Mouse (Mus musculus): ENCODE results near the gene Akr1e1. TPM values are rescaled to one million over a fixed set of nuclear protein-coding genes. Genes with fewer than 3 reads are reported as not detected.
A peak's percentile ranks its signal among the peaks of the same experiment; 100 is the strongest.
"Not testable (repeated sequence)": the region's sequence is repeated elsewhere in the genome, so short reads cannot be mapped to it uniquely, and the experiment has no call there.

Gene Akr1e1
- polyA plus RNA-seq, 1 experiment from 2014 or later: 24.7 TPM

- Histone ChIP-seq H3K9ac (replicated peaks) (peak overlapping the region; percentile 68), H3K27ac (ENCODE audit: low read depth) (peak overlapping the region; percentile 82), H3K4me2 (ENCODE audit: low read depth, low read length) (peak overlapping the region; percentile 69), H3K36me3 (replicated peaks; ENCODE audit: insufficient read depth, low read length) (no peaks in the 10 kb centered on the region), H3K4me1 (ENCODE audit: insufficient read depth) (no peaks in the 10 kb centered on the region), H3K9me3 (ENCODE audit: low read length) (no peaks in the 10 kb centered on the region), H3K27me3 (ENCODE audit: insufficient read depth, low read length) (no peaks in the 10 kb centered on the region), H3K4me3 (ENCODE audit: low read depth, low read length) (peak overlapping the region; percentile 61)
- ATAC-seq (peak; percentile 26), DNase-seq (no peak)
- WGBS (ENCODE audit: insufficient replicate concordance): 25% methylated on average over 9 of the region's 9 CpGs
- TF ChIP-seq CTCF (IDR thresholded peaks at IDR 0.05; ENCODE audit: low read depth) (no peak), EP300 (IDR thresholded peaks at IDR 0.05; ENCODE audit: low read depth) (no peak)
Observed at GRCm38 (mm10) chr13:4608530-4608929, 444 bp downstream of the Akr1e1 start.

- H3K4me1 ChIP-seq (ENCODE audit: insufficient read depth): no peaks in the 10 kb centered on the region
- TF ChIP-seq CTCF (IDR thresholded peaks at IDR 0.05; ENCODE audit: low read depth): no peak
- TF ChIP-seq EP300 (IDR thresholded peaks at IDR 0.05; ENCODE audit: low read depth): no peak
- no peaks in the 10 kb centered on the region for H3K27me3 ChIP-seq (ENCODE audit: insufficient read depth, low read length)
- H3K9me3 ChIP-seq (ENCODE audit: low read length): no peaks in the 10 kb centered on the region
- no peaks in the 10 kb centered on the region for H3K36me3 ChIP-seq (replicated peaks; ENCODE audit: insufficient read depth, low read length)
- H3K9ac ChIP-seq (replicated peaks): no peak overlapping the region
- no peak overlapping the region for H3K4me2 ChIP-seq (ENCODE audit: low read depth, low read length)
- 75% methylated on average over 4 of the region's 4 CpGs for WGBS (ENCODE audit: insufficient replicate concordance)
- no peak for DNase-seq
- H3K4me3 ChIP-seq (ENCODE audit: low read depth, low read length): no peak overlapping the region
- H3K27ac ChIP-seq (ENCODE audit: low read depth): no peak overlapping the region
- no peak for ATAC-seq
Observed at GRCm38 (mm10) chr13:4606821-4607220, 2.2 kb downstream of the Akr1e1 start.

- H3K4me3 ChIP-seq (ENCODE audit: low read depth, low read length); DNase-seq; H3K9me3 ChIP-seq (ENCODE audit: low read length); H3K27ac ChIP-seq (ENCODE audit: low read depth); H3K36me3 ChIP-seq (replicated peaks; ENCODE audit: insufficient read depth, low read length); H3K27me3 ChIP-seq (ENCODE audit: insufficient read depth, low read length); H3K4me2 ChIP-seq (ENCODE audit: low read depth, low read length); ATAC-seq; H3K9ac ChIP-seq (replicated peaks); H3K4me1 ChIP-seq (ENCODE audit: insufficient read depth): not testable (repeated sequence)
- 77% methylated on average over 3 of the region's 3 CpGs for WGBS (ENCODE audit: insufficient replicate concordance)
Observed at GRCm38 (mm10) chr13:4603431-4603830, 5.5 kb downstream of the Akr1e1 start.

GRCm38 (mm10) chr13:4576921-4577320, 32.1 kb downstream of the Akr1e1 start:
- Histone ChIP-seq H3K36me3 (replicated peaks; ENCODE audit: insufficient read depth, low read length) (no peaks in the 10 kb centered on the region), H3K4me2 (ENCODE audit: low read depth, low read length) (no peak overlapping the region), H3K27me3 (ENCODE audit: insufficient read depth, low read length) (no peaks in the 10 kb centered on the region), H3K9me3 (ENCODE audit: low read length) (no peaks in the 10 kb centered on the region), H3K9ac (replicated peaks) (no peak overlapping the region), H3K27ac (ENCODE audit: low read depth) (no peak overlapping the region), H3K4me1 (ENCODE audit: insufficient read depth) (no peaks in the 10 kb centered on the region), H3K4me3 (ENCODE audit: low read depth, low read length) (no peak overlapping the region)
- ATAC-seq (no peak), DNase-seq (no peak)
- 75% methylated on average over 1 of the region's 1 CpGs for WGBS (ENCODE audit: insufficient replicate concordance)
- TF ChIP-seq CTCF (IDR thresholded peaks at IDR 0.05; ENCODE audit: low read depth) (no peak), EP300 (IDR thresholded peaks at IDR 0.05; ENCODE audit: low read depth) (no peak)

GRCm38 (mm10) chr13:4573871-4574270, 35.1 kb downstream of the Akr1e1 start, which contains the start of gene Akr1c21:
Gene Akr1c21 (plus strand): TSS chr13:4574075.
- Histone ChIP-seq H3K9ac (replicated peaks) (no peak within 1 kb of the TSS), H3K27ac (ENCODE audit: low read depth) (no peak within 1 kb of the TSS), H3K4me3 (ENCODE audit: low read depth, low read length) (no peak within 1 kb of the TSS), H3K36me3 (replicated peaks; ENCODE audit: insufficient read depth, low read length) (no peaks in the 10 kb centered on the region), H3K4me2 (ENCODE audit: low read depth, low read length) (no peak within 1 kb of the TSS), H3K9me3 (ENCODE audit: low read length) (no peaks in the 10 kb centered on the region), H3K4me1 (ENCODE audit: insufficient read depth) (no peaks in the 10 kb centered on the region), H3K27me3 (ENCODE audit: insufficient read depth, low read length) (no peaks in the 10 kb centered on the region)
- TF ChIP-seq CTCF (IDR thresholded peaks at IDR 0.05; ENCODE audit: low read depth): no peak
- TF ChIP-seq EP300 (IDR thresholded peaks at IDR 0.05; ENCODE audit: low read depth): no peak
- ATAC-seq (no peak), DNase-seq (no peak)
- WGBS (ENCODE audit: insufficient replicate concordance): 61% methylated on average over 1 of the region's 1 CpGs

GRCm38 (mm10) chr13:4565996-4566395, 43.0 kb downstream of the Akr1e1 start:
- H3K4me2 ChIP-seq (ENCODE audit: low read depth, low read length): no peak overlapping the region
- TF ChIP-seq EP300 (IDR thresholded peaks at IDR 0.05; ENCODE audit: low read depth): no peak
- no peak for TF ChIP-seq CTCF (IDR thresholded peaks at IDR 0.05; ENCODE audit: low read depth)
- ATAC-seq (no peak), DNase-seq (no peak)
- H3K4me3 ChIP-seq (ENCODE audit: low read depth, low read length): no peak overlapping the region
- no peak overlapping the region for H3K9ac ChIP-seq (replicated peaks)
- no peaks in the 10 kb centered on the region for H3K9me3 ChIP-seq (ENCODE audit: low read length)
- H3K27ac ChIP-seq (ENCODE audit: low read depth): no peak overlapping the region
- H3K27me3 ChIP-seq (ENCODE audit: insufficient read depth, low read length): no peaks in the 10 kb centered on the region
- no peaks in the 10 kb centered on the region for H3K4me1 ChIP-seq (ENCODE audit: insufficient read depth)
- no peaks in the 10 kb centered on the region for H3K36me3 ChIP-seq (replicated peaks; ENCODE audit: insufficient read depth, low read length)
- 74% methylated on average over 2 of the region's 2 CpGs for WGBS (ENCODE audit: insufficient replicate concordance)

GRCm38 (mm10) chr13:4560500-4560899, 48.5 kb downstream of the Akr1e1 start:
- Histone ChIP-seq H3K9me3 (ENCODE audit: low read length) (no peaks in the 10 kb centered on the region), H3K36me3 (replicated peaks; ENCODE audit: insufficient read depth, low read length) (no peaks in the 10 kb centered on the region), H3K9ac (replicated peaks) (no peak overlapping the region), H3K27ac (ENCODE audit: low read depth) (no peak overlapping the region), H3K4me2 (ENCODE audit: low read depth, low read length) (no peak overlapping the region), H3K4me3 (ENCODE audit: low read depth, low read length) (no peak overlapping the region), H3K4me1 (ENCODE audit: insufficient read depth) (no peaks in the 10 kb centered on the region), H3K27me3 (ENCODE audit: insufficient read depth, low read length) (no peaks in the 10 kb centered on the region)
- TF ChIP-seq CTCF (IDR thresholded peaks at IDR 0.05; ENCODE audit: low read depth): no peak
- no peak for ATAC-seq
- no peak for DNase-seq

Data from liver, postnatal 0 days (tissue).